Mouse (Mus musculus) liver (tissue): ENCODE results near the gene Gm45208.
"Not testable (repeated sequence)": the region's sequence is repeated elsewhere in the genome, so short reads cannot be mapped to it uniquely, and the experiment has no call there.

Source experiments
- DNase-seq: peaks from one replicate; pipeline ENCODE4 v3.0.0-alpha.2; 2020; ENCODE audit warnings: mixed read lengths

Gm45208 gene

GRCm38 (mm10) chrX:7721514-7722281 is at the start of gene Gm45208:
Gene Gm45208, plus strand, starts transcription at chrX:7722245.
- DNase-seq = peak; percentile 73

DNA sequence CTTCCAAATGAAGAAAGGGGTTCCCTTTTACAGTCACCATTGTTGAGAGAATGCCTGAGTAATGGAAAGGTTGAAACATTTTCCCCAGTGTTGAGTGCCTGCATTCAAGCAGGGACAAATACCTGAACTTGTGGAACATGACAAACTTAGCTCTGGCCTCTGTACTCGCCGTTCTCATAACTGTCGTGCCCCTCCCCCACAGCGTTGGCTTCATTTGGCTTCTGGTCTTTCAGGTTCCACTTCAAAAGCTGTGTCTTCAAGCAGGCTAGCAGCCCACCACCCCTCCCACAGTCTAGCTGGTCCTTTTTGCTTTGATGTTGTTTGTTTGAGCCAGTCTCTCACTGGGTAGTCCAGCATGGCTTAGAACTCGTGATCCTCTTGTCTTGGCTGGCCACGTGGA is 49.3 kb upstream of the Gm45208 start:
- DNase-seq = no peak

- peak; percentile 34 for DNase-seq
These were observed 48.3 kb upstream of the Gm45208 start for GRCm38 (mm10) chrX:7673578-7674281.

DNA sequence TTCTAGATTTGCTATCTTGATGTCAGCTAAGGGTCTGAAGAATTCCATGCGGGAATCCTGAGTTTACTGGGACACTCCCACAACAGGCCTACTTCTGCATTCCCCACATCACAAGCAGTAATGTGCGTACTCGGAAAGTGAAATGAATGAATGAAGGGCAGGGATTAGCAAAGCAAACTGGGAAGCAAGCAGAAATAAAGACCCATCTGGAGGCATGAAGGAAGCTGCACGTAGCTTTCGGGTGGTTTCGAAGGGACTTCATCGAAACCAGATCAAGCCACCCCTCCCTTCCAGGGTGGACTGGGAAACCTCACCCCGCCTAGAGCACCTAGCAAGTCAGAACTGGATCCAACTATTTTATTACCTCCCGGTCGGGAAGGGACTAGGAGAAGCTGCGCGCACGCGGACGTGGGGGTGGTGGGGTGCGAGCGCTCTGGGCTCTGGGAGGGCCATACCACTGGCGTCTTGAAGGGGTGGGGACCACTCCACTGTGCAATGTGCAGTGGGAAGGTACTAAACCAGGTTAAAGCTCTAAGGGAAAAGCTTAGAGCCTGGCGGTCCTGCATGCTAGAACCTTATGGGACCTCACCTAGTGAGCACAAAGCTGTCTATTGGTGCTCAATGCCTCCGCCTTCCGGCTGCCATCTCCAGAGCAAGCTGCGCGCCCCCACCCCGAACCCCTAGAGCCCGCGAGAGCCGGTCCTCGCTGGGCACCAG is 47.6 kb upstream of the Gm45208 start:
- DNase-seq = peak; percentile 19

- no peak for DNase-seq
These were observed 47.1 kb upstream of the Gm45208 start for GRCm38 (mm10) chrX:7675001-7675380.

DNA sequence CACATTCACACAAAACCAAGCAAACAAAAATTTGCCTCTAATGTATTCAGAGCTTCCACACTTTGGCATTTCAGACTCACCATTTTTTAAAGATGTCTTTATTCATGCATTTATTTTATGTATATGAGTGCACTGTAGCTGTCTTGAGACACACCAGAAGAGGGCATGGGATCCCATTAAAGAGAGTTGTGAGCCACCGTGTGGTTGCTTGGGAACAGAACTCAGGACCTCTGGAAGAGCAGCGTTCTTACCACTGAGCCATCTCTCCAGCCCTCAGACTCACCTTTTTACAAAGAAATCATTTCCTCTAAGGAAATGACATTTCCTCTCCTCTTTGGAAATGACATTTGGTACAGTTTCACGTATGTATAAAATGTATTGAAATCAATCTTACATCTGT is 43.1 kb upstream of the Gm45208 start:
- DNase-seq = no peak

GRCm38 (mm10) chrX:7679405-7680056 is 42.5 kb upstream of the Gm45208 start:
- DNase-seq = peak; percentile 91

GRCm38 (mm10) chrX:7680057-7680412 is 42.0 kb upstream of the Gm45208 start:
- DNase-seq = no peak

- DNase-seq = no peak
These were observed 41.2 kb upstream of the Gm45208 start, which contains the start of gene Magix for GRCm38 (mm10) chrX:7680864-7681263. Gene Magix, minus strand, starts transcription at chrX:7681251.

DNA sequence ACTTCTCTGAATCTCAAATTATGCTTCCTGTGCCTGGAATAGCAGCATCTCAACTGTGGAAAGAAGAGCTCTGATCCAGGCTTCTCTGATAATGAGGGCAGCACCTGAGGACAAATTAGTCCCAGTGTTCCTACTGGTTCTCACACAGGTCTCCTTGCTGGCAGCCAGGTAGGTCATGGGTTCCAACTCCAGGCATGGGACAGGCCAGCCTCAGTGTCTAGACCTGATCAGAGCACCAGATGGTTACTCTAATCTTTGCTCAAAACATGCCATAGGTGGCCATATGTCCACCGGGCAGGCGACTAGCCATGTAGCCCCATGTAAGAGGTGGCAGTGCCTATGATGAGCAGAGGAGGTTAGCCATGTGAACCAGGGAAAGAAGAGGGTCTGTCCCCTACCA is 33.7 kb upstream of the Gm45208 start:
- no peak for DNase-seq

DNA sequence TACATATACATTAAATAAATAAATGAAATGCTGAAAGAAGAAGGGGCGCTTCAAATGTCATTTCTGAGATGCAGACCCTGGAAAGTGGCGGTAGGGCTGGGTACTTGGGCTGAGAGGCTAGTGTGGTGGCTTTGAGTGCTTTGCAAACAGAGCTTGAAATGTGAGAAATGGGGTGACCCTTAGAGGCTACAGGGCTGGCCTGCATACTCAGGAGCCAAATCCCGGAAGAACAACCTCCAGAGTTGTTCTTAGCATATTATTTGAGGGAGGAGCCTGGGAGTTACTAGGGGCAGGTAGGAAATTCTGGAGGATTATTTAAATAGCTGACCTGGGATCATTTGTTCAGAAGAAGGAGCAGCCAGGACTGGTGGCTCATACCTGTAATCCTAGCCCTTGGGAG is 31.6 kb upstream of the Gm45208 start:
- DNase-seq = no peak

DNA sequence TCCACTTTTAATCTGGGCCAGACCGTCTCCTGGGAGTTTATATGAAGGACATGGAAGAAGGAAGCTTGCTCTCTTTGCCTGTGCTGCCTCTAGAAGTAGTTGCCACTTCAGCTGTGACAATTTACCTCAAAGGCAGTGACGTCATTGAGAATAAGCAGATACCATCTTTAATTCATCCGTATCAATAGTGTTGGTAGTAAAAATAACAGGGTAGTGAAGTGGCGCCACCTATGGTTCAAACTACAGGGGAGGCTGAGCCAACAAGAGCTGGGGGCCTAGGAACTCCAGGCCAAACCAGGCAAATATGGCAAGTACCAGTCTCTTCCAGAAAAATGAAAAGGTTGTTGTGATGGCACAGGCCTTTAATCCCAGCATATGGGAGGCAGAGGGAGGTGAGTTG is 29.2 kb upstream of the Gm45208 start:
- DNase-seq = no peak

DNA sequence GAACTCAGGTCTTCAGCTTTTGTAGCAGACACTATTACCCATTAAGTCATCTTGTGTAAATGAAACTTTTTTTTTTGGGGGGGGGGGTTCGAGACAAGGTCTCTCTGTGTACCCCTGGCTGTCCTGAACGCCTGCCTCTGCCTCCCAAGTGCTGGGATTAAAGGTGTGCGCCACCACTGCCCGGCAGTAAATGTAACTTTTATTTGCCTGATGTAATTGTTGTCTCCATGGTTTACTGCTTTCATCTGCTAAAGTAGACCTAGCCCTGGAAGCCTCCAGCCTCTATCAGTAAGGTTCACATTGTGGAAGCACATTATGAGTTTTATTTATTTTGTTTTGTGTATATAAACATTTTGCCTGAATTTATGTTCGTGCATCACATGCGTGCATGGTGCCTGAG is 25.5 kb upstream of the Gm45208 start:
- no peak for DNase-seq

DNA sequence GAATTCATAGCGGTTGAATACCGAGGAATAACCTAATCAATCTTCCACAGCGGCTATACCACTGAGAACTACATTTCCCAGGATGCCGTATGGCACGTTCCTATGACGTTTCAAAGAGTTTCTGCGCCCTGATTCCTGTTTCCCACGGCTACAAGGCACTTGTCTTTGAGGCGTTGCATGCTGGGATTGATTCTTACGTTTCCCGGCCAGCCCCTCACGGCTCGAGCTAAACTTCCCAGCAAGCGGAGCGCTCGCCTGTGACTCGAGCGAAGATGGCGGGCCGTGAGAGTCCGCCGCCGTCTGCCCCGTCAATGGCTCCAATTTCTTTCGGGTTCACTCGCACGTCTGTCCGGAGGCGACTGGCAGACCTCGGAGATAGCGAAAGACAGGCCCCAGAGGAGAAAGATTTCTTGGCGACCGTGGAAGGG is 25.1 kb upstream of the Gm45208 start, which contains the start of gene Gpkow:
TSS of gene Gpkow (plus strand) at position 178 of the 428 bp plus-strand sequence.
- DNase-seq = peak; percentile 86

DNA sequence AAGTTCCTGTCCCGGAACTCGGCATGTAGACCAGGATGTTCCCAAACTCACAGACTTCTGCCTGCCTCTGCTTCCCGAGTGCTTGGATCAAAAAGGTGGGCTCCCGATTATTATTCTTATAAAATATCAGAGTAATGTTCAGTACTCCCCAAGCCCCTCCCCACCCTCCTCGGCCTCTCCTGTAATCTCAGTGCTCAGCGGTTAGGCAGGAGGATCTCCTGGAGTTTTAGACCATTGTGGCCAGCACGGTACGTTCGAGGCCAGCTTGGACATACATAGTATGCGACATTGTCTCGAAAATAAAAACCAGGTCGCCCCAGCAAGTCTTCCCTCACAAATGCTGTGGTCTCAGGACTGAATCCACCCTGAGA is 8.3 kb upstream of the Gm45208 start:
- DNase-seq = not testable (repeated sequence)

DNA sequence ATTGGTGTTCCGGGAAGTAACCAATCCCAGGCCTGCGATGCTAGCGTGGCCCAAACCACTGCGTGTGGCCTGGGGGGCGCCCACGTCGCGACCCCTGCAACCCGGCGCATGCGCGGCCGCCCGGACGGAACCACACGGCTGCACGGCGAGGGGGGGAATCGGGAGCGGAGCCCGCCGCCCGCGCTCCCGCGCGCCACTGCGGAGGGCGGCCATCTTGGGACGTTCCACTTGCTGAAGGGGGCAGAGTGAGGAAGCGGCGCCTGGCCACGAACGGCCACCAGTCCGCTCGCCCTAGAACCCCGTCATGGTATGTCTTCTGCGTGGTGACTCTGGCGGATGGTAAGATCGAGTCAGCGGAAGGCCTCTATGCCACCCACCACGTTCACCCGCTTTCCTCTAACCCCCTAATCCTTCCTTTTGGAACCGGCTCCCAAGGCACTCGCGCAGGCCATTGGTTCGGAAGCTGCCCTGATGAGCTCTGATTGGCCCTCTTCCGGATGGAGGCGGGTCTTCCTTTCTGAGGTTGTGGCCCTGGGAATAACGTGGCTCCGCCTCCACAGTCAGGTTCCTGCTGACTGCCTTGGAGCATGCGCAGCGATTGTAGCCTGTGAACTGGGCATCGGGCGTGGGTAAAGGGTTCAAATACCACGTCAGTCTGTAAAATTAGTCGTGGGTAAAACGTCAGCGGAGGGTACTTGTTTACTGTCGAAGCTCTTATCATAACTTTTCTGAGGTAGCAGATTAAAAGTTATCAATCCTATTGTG is 7.7 kb upstream of the Gm45208 start, which contains the start of gene Wdr45:
TSS of gene Wdr45 (plus strand) at position 199 of the 765 bp plus-strand sequence.
- peak; percentile 93 for DNase-seq

DNA sequence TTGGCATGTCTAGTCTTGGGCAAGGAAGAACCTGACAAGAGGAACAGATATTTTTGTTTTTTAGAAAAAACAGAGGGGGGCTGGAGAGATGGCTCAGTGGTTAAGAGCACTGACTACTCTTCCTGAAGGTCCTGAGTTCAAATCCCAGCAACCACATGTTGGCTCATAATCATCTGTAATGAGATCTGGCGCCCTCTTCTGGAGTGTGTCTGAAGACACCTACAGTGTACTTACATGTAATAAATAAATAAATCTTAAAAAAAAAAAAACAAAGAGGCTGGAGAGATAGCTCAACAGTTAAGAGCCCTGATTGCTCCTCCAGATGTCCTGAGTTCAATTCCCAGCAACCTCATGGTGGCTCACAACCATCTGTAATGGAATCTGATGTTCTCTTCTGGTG is 6.0 kb upstream of the Gm45208 start:
- DNase-seq = not testable (repeated sequence)

- DNase-seq = no peak
These were observed 202 bp downstream of the Gm45208 start for GRCm38 (mm10) chrX:7722282-7722611.

- DNase-seq = no peak
These were observed 646 bp downstream of the Gm45208 start for GRCm38 (mm10) chrX:7722691-7723090.

DNA sequence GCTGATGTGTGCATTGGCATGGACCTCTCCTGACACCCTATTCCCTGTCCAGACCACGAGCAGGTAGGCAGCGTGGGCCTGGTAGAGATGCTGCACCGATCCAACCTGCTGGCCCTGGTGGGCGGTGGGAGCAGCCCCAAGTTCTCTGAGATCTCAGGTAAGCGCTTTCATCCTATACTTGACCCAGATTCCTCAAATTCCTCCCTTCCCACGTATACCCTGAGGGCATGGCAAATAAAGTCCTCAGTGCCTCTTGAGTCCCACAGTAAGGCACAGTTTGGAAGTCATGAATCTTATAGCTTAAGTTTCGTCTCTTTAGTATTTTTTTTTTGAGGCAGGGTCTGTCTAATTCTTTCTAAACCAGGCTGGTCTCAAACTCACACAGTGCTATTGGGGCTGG is 2.1 kb downstream of the Gm45208 start:
- DNase-seq = no peak

DNA sequence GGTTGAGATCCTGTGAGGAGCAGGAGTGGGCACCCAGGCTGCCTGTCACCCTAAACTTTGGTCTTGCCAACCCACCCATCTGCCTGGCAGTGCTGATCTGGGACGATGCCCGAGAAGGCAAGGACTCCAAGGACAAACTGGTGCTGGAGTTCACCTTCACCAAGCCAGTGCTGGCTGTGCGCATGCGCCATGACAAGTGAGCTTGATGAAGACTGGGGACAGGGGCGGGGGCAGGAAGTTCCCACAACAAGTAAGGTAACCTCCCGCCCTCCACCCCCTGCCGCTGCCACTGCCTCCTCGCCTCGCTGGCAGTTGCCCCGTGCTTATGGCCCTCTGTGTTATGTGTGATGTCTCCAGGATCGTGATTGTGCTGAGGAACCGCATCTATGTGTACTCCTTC is 3.8 kb downstream of the Gm45208 start:
- DNase-seq = no peak

GRCm38 (mm10) chrX:7727176-7727575 is 5.1 kb downstream of the Gm45208 start:
- DNase-seq = no peak
